Mouse (Mus musculus): ENCODE results near the gene Limch1. TPM values are rescaled to one million over a fixed set of nuclear protein-coding genes. Genes with fewer than 3 reads are reported as not detected.

Limch1 gene
- total and polyA plus RNA-seq, 3 experiments = 0.05 TPM; not detected in 2

- DNase-seq (ENCODE audit: extremely low read depth) = no peak
- Histone ChIP-seq H3K36me3 (replicated peaks in 1 of 2; ENCODE audit: control insufficient read depth in 1 of 2, insufficient read depth in 1 of 2, low read length in 1 of 2) (no peaks in the 10 kb centered on the region), H3K4me3 (replicated peaks in 1 of 3; ENCODE audit: low read depth in 2 of 3, low read length in 2 of 3, poor library complexity in 1 of 3) (no peak overlapping the region), H3K4me2 (ENCODE audit: insufficient read depth, low read depth, poor library complexity, severe bottlenecking) (no peak overlapping the region), H3K79me2 (replicated peaks; ENCODE audit: control insufficient read depth, extremely low read depth, insufficient read depth, poor library complexity, severe bottlenecking) (no peaks in the 10 kb centered on the region), H3K27me3 (replicated peaks) (no peaks in the 10 kb centered on the region), H3K9me3 (replicated peaks; ENCODE audit: low read length) (no peaks in the 10 kb centered on the region), H3K4me1 (ENCODE audit: control insufficient read depth in 1 of 2, insufficient read depth in 2 of 2) (peaks cover 0 to 21% of the 10 kb centered on the region in 2 experiments; a peak in 2 of 4 replicates), H3K9ac (ENCODE audit: insufficient read depth, low read depth) (no peak overlapping the region), H3K27ac (ENCODE audit: insufficient read depth, low read depth) (no peak overlapping the region)
- dilution Hi-C loops (cut with MboI; ENCODE audit: extremely low pct_ligation_motif_present, extremely low pct_unique_long_range_greater_than_20kb, low sequenced_read_pairs) (no loop called here), in situ Hi-C loops (cut with MboI; ENCODE audit: low pct_ligation_motif_present, low pct_unique_long_range_greater_than_20kb, low sequenced_read_pairs) (no loop called here)
- no peak for TF ChIP-seq JUND (conservative IDR thresholded peaks at IDR 0.05; ENCODE audit: low read depth, low read length)
- TF ChIP-seq EP300 (IDR thresholded peaks at IDR 0.05; ENCODE audit: low read length) = no peak
- no peak for TF ChIP-seq TCF12 (IDR thresholded peaks at IDR 0.05; ENCODE audit: low read depth, low read length)
- no peak for TF ChIP-seq KAT2A (IDR thresholded peaks at IDR 0.05; ENCODE audit: insufficient replicate concordance, low read length)
- TF ChIP-seq E2F4 (IDR thresholded peaks at IDR 0.05; ENCODE audit: insufficient replicate concordance, low read depth, low read length) = no peak
Observed at GRCm38 (mm10) chr5:66975621-66976020, 230.0 kb downstream of the Limch1 start.

- no peaks in the 10 kb centered on the region for H3K27me3 ChIP-seq (replicated peaks)
- TF ChIP-seq UBTF (IDR thresholded peaks at IDR 0.05; ENCODE audit: low read depth, low read length) (no peak), POLR2AphosphoS2 (IDR thresholded peaks at IDR 0.05; ENCODE audit: low read depth, low read length) (no peak), RCOR1 (conservative IDR thresholded peaks at IDR 0.05; ENCODE audit: low read depth, low read length) (no peak), JUN (IDR thresholded peaks at IDR 0.05; ENCODE audit: insufficient read depth, low read depth, low read length) (no peak), JUND (conservative IDR thresholded peaks at IDR 0.05; ENCODE audit: low read depth, low read length) (no peak), MYC (IDR thresholded peaks at IDR 0.05; ENCODE audit: low read depth, low read length) (no peak), PAX5 (IDR thresholded peaks at IDR 0.05; ENCODE audit: low read length) (no peak), MAZ (IDR thresholded peaks at IDR 0.05; ENCODE audit: low read depth, low read length) (no peak), ZC3H11A (IDR thresholded peaks at IDR 0.05; ENCODE audit: low read depth, low read length) (no peak), HCFC1 (IDR thresholded peaks at IDR 0.05; ENCODE audit: low read depth, low read length) (no peak), ETS1 (conservative IDR thresholded peaks at IDR 0.05; ENCODE audit: low read depth, low read length) (no peak), RAD21 (IDR thresholded peaks at IDR 0.05; ENCODE audit: low read depth, low read length) (no peak), CTCF (conservative IDR thresholded peaks at IDR 0.05 in 1 of 2, IDR thresholded peaks at IDR 0.05 in 1 of 2; ENCODE audit: low read depth in 2 of 2, low read length in 2 of 2) (no peak), GABPA (IDR thresholded peaks at IDR 0.05; ENCODE audit: insufficient replicate concordance, low read depth, low read length) (no peak)
- dilution Hi-C loops (cut with MboI; ENCODE audit: extremely low pct_ligation_motif_present, extremely low pct_unique_long_range_greater_than_20kb, low sequenced_read_pairs) = no loop called here
- peaks cover 0 to 24% of the 10 kb centered on the region in 2 experiments; a peak in 2 of 4 replicates for H3K4me1 ChIP-seq (ENCODE audit: control insufficient read depth in 1 of 2, insufficient read depth in 2 of 2)
- H3K36me3 ChIP-seq (replicated peaks in 1 of 2; ENCODE audit: control insufficient read depth in 1 of 2, insufficient read depth in 1 of 2, low read length in 1 of 2) = no peaks in the 10 kb centered on the region
- H3K4me3 ChIP-seq (replicated peaks in 1 of 3; ENCODE audit: low read depth in 2 of 3, low read length in 2 of 3, poor library complexity in 1 of 3) = no peak overlapping the region
- no peaks in the 10 kb centered on the region for H3K79me2 ChIP-seq (replicated peaks; ENCODE audit: control insufficient read depth, extremely low read depth, insufficient read depth, poor library complexity, severe bottlenecking)
- H3K9me3 ChIP-seq (replicated peaks; ENCODE audit: low read length) = no peaks in the 10 kb centered on the region
- in situ Hi-C loops (cut with MboI; ENCODE audit: low pct_ligation_motif_present, low pct_unique_long_range_greater_than_20kb, low sequenced_read_pairs) = no loop called here
- no peak for DNase-seq (ENCODE audit: extremely low read depth)
- no peak overlapping the region for H3K27ac ChIP-seq (ENCODE audit: insufficient read depth, low read depth)
- H3K4me2 ChIP-seq (ENCODE audit: insufficient read depth, low read depth, poor library complexity, severe bottlenecking) = no peak overlapping the region
- no peak overlapping the region for H3K9ac ChIP-seq (ENCODE audit: insufficient read depth, low read depth)
Observed at GRCm38 (mm10) chr5:66979332-66980218, 233.9 kb downstream of the Limch1 start.
